Mouse (Mus musculus) MEL (cell line): Measurements from ENCODE around the gene Kcnn3.

ENCODE experiments used
- BHLHE40 ChIP-seq: IDR thresholded peaks from 2 replicates; pipeline ENCODE4 v1.6.1; 2012; ENCODE audit warnings: low read depth, mild to moderate bottlenecking, inconsistent platforms, low read length, improper control_type of control experiment, borderline replicate concordance
- CTCF ChIP-seq, 3 experiments: IDR thresholded peaks in 2 of 3; conservative IDR thresholded peaks in 1 of 3; 2 replicates each; pipeline ENCODE4 v1.5.1; 2011 to 2012; ENCODE audit warnings: low read length in 3 of 3, low read depth in 2 of 3, mild to moderate bottlenecking in 2 of 3, improper control_type of control experiment in 1 of 3, inconsistent platforms in 1 of 3, mixed read lengths in 1 of 3, moderate library complexity in 1 of 3; ENCODE audit not compliant: control insufficient read depth in 1 of 3, insufficient read depth in 1 of 3, poor library complexity in 1 of 3, severe bottlenecking in 1 of 3
- E2F4 ChIP-seq: IDR thresholded peaks from 2 replicates; pipeline ENCODE4 v1.6.1; 2011; ENCODE audit warnings: low read depth, low read length, improper control_type of control experiment, borderline replicate concordance
- MXI1 ChIP-seq: IDR thresholded peaks from 2 replicates; pipeline ENCODE4 v1.6.1; 2011; ENCODE audit warnings: mild to moderate bottlenecking, low read depth, low read length, improper control_type of control experiment
- NRF1 ChIP-seq: IDR thresholded peaks from 2 replicates; pipeline ENCODE4 v1.6.1; 2014; ENCODE audit warnings: low read depth, mild to moderate bottlenecking, inconsistent platforms, low read length, improper control_type of control experiment, moderate library complexity; ENCODE audit not compliant: poor library complexity, insufficient read depth, severe bottlenecking
- POLR2A ChIP-seq, 2 experiments: IDR thresholded peaks; 2 replicates each; pipeline ENCODE4 v1.6.1; 2011 to 2012; ENCODE audit warnings: low read length in 2 of 2, mild to moderate bottlenecking in 2 of 2, control low read depth in 1 of 2, improper control_type of control experiment in 1 of 2, low read depth in 1 of 2, moderate library complexity in 1 of 2; ENCODE audit not compliant: control insufficient read depth in 1 of 2, insufficient read depth in 1 of 2, poor library complexity in 1 of 2
- ZKSCAN1 ChIP-seq: IDR thresholded peaks from 2 replicates; pipeline ENCODE4 v1.6.1; 2012; ENCODE audit warnings: low read depth, mild to moderate bottlenecking, inconsistent platforms, low read length, improper control_type of control experiment, moderate library complexity

GRCm38 (mm10) chr3:89677617-89678016, 157.7 kb downstream of the Kcnn3 start:
- TF ChIP-seq MXI1 (no peak), E2F4 (no peak), CTCF (IDR thresholded peaks at IDR 0.05 in 2 of 3, conservative IDR thresholded peaks at IDR 0.05 in 1 of 3; ENCODE audit: control insufficient read depth in 1 of 3, insufficient read depth in 1 of 3, low read depth in 2 of 3, low read length in 3 of 3, poor library complexity in 1 of 3, severe bottlenecking in 1 of 3) (no peak), BHLHE40 (no peak), POLR2A (IDR thresholded peaks at IDR 0.05; ENCODE audit: control insufficient read depth in 1 of 2, insufficient read depth in 1 of 2, low read depth in 1 of 2, low read length in 2 of 2, poor library complexity in 1 of 2) (no peak), ZKSCAN1 (no peak), NRF1 (no peak)
